Mouse (Mus musculus) liver, embryonic 11.5 days (tissue): ENCODE measurements around the gene Rras. TPM values are rescaled to one million over a fixed set of nuclear protein-coding genes. Genes with fewer than 3 reads are reported as not detected.
"Not testable (repeated sequence)": the region's sequence is repeated elsewhere in the genome, so short reads cannot be mapped to it uniquely, and the experiment has no call there.

Source experiments
- ATAC-seq: fragments of 200-750 bp; cut with Nextera tagmentation; replicated peaks from 2 replicates; pipeline ENCODE4 v1.8.0; 2017; ENCODE audit warnings: moderate number of reproducible peaks, mild to moderate bottlenecking, moderate TSS enrichment, moderate library complexity; ENCODE audit not compliant: low FRiP score
- DNase-seq: peaks from one replicate; pipeline ENCODE4 v3.0.0-alpha.2; 2017; ENCODE audit warnings: low spot score
- H3K27ac ChIP-seq: fragments of 300-500 bp; sonication (generic); 2 replicates; pipeline ENCODE4 v1.5.1; 2014; ENCODE audit warnings: mild to moderate bottlenecking, low read depth, low read length, control low read depth
- H3K27me3 ChIP-seq: fragments of 300-500 bp; sonication (generic); replicated peaks from 2 replicates; pipeline ENCODE4 v1.6.1; 2014; ENCODE audit warnings: low read length, mixed read lengths; ENCODE audit not compliant: control insufficient read depth, insufficient read depth
- H3K36me3 ChIP-seq: fragments of 300-500 bp; sonication (generic); 2 replicates; pipeline ENCODE4 v1.6.1; 2014; ENCODE audit warnings: mild to moderate bottlenecking, low read length, moderate library complexity, mixed read lengths; ENCODE audit not compliant: control insufficient read depth, insufficient read depth
- H3K4me1 ChIP-seq: fragments of 300-500 bp; sonication (generic); replicated peaks from 2 replicates; pipeline ENCODE4 v1.6.1; 2014; ENCODE audit warnings: low read length, mixed read lengths; ENCODE audit not compliant: control insufficient read depth, insufficient read depth
- H3K4me2 ChIP-seq: fragments of 300-500 bp; sonication (generic); 2 replicates; pipeline ENCODE4 v1.6.1; 2014; ENCODE audit warnings: mild to moderate bottlenecking, control low read depth, moderate library complexity
- H3K4me3 ChIP-seq: fragments of 300-500 bp; sonication (generic); 2 replicates; pipeline ENCODE4 v1.5.1; 2014; ENCODE audit warnings: low read depth, low read length, control low read depth
- H3K9ac ChIP-seq: fragments of 300-500 bp; sonication (generic); 2 replicates; pipeline ENCODE4 v1.6.1; 2014; ENCODE audit warnings: low read depth, low read length, control low read depth
- H3K9me3 ChIP-seq: fragments of 300-500 bp; sonication (generic); 2 replicates; pipeline ENCODE4 v1.6.1; 2016; ENCODE audit warnings: low read length, inconsistent platforms, mixed read lengths; ENCODE audit not compliant: control insufficient read depth
- WGBS: fragments of 180-500 bp; shearing (Covaris S2); extraction: QIAGEN DNeasy Blood & Tissue Kit; methylation state at CpG from one replicate; pipeline ENCODE4 v1.1.7; 2014; 5-methylcytosine and 5-hydroxymethylcytosine counted together
- polyA plus RNA-seq: library from polyadenylated mRNA; unstranded; fragments of >200 nt; fragmentation: Nextera tagmentation; extraction: Ambion mirVana; gene quantifications from 2 replicates; pipeline ENCODE4 v1.2.1, GENCODE M21; 2014

The Rras gene
- polyA plus RNA-seq, 1 experiment from 2014 or later = 21.6 TPM

GRCm38 (mm10) chr7:45015957-45016612 lies 1.7 kb upstream of the Rras start, which contains the start of gene Scaf1:
Gene Scaf1 (minus strand): TSS chr7:45016363.
- Histone ChIP-seq H3K27ac (peak within 1 kb of the TSS; percentile 96), H3K27me3 (0 out of 2 replicates have a peak, but pooled peaks cover 5% of the 10 kb centered on the region), H3K9ac (peak within 1 kb of the TSS; percentile 96), H3K4me1 (peaks cover 26% of the 10 kb centered on the region), H3K9me3 (no peaks in the 10 kb centered on the region), H3K4me3 (peak within 1 kb of the TSS; percentile 92), H3K36me3 (peaks cover 18% of the 10 kb centered on the region), H3K4me2 (peak within 1 kb of the TSS; percentile 86)
- ATAC-seq (peak; percentile 84), DNase-seq (peak; percentile 99)
- WGBS = under 1% methylated on average over 68 of the region's 69 CpGs

- 2% methylated on average over 4 of the region's 4 CpGs for WGBS
- H3K4me2 ChIP-seq = peak overlapping the region; percentile 86
- ATAC-seq (no peak), DNase-seq (no peak)
- peak overlapping the region; percentile 92 for H3K4me3 ChIP-seq
- H3K27me3 ChIP-seq = 0 out of 2 replicates have a peak, but pooled peaks cover 6% of the 10 kb centered on the region
- H3K36me3 ChIP-seq = peaks cover 12% of the 10 kb centered on the region
- peaks cover 26% of the 10 kb centered on the region for H3K4me1 ChIP-seq
- H3K9ac ChIP-seq = peak overlapping the region; percentile 69
- H3K27ac ChIP-seq = peak overlapping the region; percentile 96
- no peaks in the 10 kb centered on the region for H3K9me3 ChIP-seq
Measured at GRCm38 (mm10) chr7:45016761-45017160, 1.0 kb upstream of the Rras start.

DNA sequence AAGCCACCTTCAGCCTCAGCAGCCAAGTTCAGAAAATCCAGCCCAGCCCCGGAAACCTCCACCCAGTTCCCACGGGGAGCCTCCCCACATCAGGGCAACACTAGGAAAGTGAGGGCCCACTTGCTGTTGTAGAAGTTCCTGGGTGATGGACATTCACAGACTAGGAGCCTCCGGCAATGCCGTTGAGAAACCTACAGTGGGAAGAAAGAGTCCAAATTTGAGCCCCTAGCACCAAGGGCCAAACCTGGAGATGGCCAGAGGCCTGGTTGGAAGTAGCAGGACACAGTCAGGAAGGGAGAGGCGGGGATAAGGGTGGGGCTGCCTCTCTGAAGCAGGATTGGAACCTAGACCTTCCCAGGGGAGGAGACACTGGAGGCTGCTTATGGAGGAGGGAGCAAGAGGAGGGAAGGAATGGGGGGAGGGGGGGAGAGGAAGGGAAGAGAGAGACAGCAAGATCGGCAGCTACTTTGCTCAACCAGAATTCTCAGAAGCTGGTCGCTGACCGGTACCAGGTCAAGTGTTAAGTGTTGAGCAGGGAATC lies 1.3 kb downstream of the Rras start:
- H3K4me2 ChIP-seq = peak overlapping the region; percentile 86
- no peaks in the 10 kb centered on the region for H3K9me3 ChIP-seq
- H3K4me1 ChIP-seq = peaks cover 13% of the 10 kb centered on the region
- H3K36me3 ChIP-seq = no peaks in the 10 kb centered on the region
- no peak for ATAC-seq
- H3K27me3 ChIP-seq = 0 out of 2 replicates have a peak, but pooled peaks cover 6% of the 10 kb centered on the region
- no peak for DNase-seq
- no peak overlapping the region for H3K27ac ChIP-seq
- 28% methylated on average over 8 of the region's 8 CpGs for WGBS
- H3K9ac ChIP-seq = no peak overlapping the region
- peak overlapping the region; percentile 18; the same call in 1 of the 2 replicates for H3K4me3 ChIP-seq

DNA sequence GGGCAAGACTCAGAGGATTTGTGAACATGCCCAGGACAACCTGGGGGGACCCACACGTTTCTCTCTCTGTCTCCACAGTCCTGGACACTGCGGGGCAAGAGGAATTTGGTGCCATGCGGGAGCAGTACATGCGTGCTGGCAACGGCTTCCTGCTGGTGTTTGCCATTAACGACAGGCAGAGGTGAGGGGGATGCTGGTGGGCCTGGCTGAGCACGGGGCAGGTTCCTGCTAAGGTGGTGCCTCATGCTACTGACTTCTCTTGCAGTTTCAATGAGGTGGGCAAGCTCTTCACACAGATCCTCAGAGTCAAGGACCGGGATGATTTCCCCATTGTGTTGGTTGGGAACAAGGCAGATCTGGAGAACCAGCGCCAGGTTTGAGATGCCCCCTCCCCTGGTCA lies 2.5 kb downstream of the Rras start:
- DNase-seq = no peak
- ATAC-seq = no peak
- H3K4me2 ChIP-seq = no peak overlapping the region
- no peak overlapping the region for H3K4me3 ChIP-seq
- 0 out of 2 replicates have a peak, but pooled peaks cover 6% of the 10 kb centered on the region for H3K27me3 ChIP-seq
- WGBS = 66% methylated on average over 9 of the region's 9 CpGs
- H3K36me3 ChIP-seq = no peaks in the 10 kb centered on the region
- no peaks in the 10 kb centered on the region for H3K9me3 ChIP-seq
- peaks cover 3% of the 10 kb centered on the region for H3K4me1 ChIP-seq
- no peak overlapping the region for H3K27ac ChIP-seq
- no peak overlapping the region for H3K9ac ChIP-seq

DNA sequence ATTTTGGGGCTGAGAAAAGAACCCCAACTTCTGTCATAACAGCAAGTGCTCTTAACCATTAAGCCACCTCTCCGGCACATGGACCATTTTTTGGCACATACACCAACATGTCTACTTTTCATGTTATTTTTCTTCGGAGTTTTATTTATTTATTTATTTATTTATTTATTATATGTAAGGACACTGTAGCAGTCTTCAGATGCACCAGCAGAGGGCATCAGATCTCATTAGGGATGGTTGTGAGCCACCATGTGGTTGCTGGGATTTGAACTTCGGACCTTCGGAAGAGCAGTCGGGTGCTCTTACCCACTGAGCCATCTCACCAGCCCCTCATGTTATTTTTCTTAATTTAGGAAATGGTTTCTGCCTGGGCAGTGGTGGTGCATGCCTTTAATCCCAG lies 6.0 kb downstream of the Rras start:
- not testable (repeated sequence) for H3K9ac ChIP-seq, H3K9me3 ChIP-seq, H3K4me1 ChIP-seq, H3K4me3 ChIP-seq, ATAC-seq, DNase-seq, H3K27ac ChIP-seq, H3K4me2 ChIP-seq, H3K27me3 ChIP-seq
- H3K36me3 ChIP-seq = peaks cover 13% of the 10 kb centered on the region
- 73% methylated on average over 5 of the region's 5 CpGs for WGBS

GRCm38 (mm10) chr7:45024281-45025248 lies 6.8 kb downstream of the Rras start:
- Histone ChIP-seq H3K27me3 (0 out of 2 replicates have a peak, but pooled peaks cover 6% of the 10 kb centered on the region), H3K4me1 (no peaks in the 10 kb centered on the region; the same call in 1 of the 2 replicates), H3K9ac (no peak overlapping the region), H3K9me3 (no peaks in the 10 kb centered on the region), H3K4me2 (no peak overlapping the region), H3K36me3 (peaks cover 18% of the 10 kb centered on the region), H3K4me3 (no peak overlapping the region), H3K27ac (no peak overlapping the region)
- WGBS = 81% methylated on average over 15 of the region's 15 CpGs
- ATAC-seq (no peak), DNase-seq (no peak)

GRCm38 (mm10) chr7:45025601-45026220 lies 8.0 kb downstream of the Rras start:
- no peak overlapping the region for H3K27ac ChIP-seq
- no peaks in the 10 kb centered on the region; the same call in 1 of the 2 replicates for H3K4me1 ChIP-seq
- no peak overlapping the region for H3K4me2 ChIP-seq
- no peaks in the 10 kb centered on the region for H3K9me3 ChIP-seq
- 0 out of 2 replicates have a peak, but pooled peaks cover 3% of the 10 kb centered on the region for H3K27me3 ChIP-seq
- 68% methylated on average over 8 of the region's 8 CpGs for WGBS
- H3K9ac ChIP-seq = no peak overlapping the region
- DNase-seq (no peak), ATAC-seq (no peak)
- H3K36me3 ChIP-seq = peaks cover 27% of the 10 kb centered on the region
- no peak overlapping the region for H3K4me3 ChIP-seq

- H3K9me3 ChIP-seq = no peaks in the 10 kb centered on the region
- no peak overlapping the region for H3K4me3 ChIP-seq
- H3K4me2 ChIP-seq = no peak overlapping the region
- H3K4me1 ChIP-seq = no peaks in the 10 kb centered on the region; the same call in 1 of the 2 replicates
- H3K36me3 ChIP-seq = peaks cover 33% of the 10 kb centered on the region
- WGBS = 88% methylated on average over 2 of the region's 2 CpGs
- H3K27ac ChIP-seq = no peak overlapping the region
- DNase-seq = no peak
- H3K9ac ChIP-seq = no peak overlapping the region
- no peak for ATAC-seq
- no peaks in the 10 kb centered on the region for H3K27me3 ChIP-seq
Measured at GRCm38 (mm10) chr7:45026256-45026655, 8.5 kb downstream of the Rras start.
